Mouse (Mus musculus): ENCODE data around the gene Gm17304. TPM values are rescaled to one million over a fixed set of nuclear protein-coding genes. Genes with fewer than 3 reads are reported as not detected.

The Gm17304 gene
- polyA plus RNA-seq, 1 experiment from 2014 or later: not detected

DNA sequence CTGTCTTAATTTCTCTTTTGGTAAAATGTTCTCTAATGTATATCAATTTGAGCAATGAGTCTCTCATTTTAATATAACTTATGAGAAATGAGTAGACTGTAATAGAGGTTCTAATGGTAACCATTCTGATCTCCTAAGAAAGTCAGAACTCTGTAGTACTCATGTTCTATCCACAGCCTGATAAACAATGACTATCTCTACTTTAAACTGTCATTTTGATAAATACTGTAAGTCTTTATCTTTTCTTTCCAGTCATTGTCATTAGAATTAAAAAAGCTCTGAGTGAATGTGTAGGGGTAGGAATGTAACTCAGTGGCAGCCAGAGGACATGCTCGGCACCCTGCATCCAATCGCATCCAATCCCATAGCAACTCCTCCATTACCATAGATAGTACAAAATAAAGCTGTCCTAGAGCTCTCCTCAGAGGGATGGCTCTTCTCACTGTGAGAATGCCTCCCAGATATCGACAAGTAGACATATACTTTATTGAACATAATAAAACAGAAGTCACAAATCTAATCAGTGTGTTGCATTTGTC lies 44.0 kb downstream of the Gm17304 start:
- no peak for DNase-seq (ENCODE audit: low spot score)
- H3K36me3 ChIP-seq (ENCODE audit: control insufficient read depth, insufficient read depth, low read length): no peaks in the 10 kb centered on the region

More for the DNA sequence above, 44.0 kb downstream of the Gm17304 start:
- no peak overlapping the region for H3K27ac ChIP-seq (replicated peaks; ENCODE audit: low read depth, low read length)
- H3K4me1 ChIP-seq (ENCODE audit: control insufficient read depth, insufficient read depth, low read length): no peaks in the 10 kb centered on the region
- no peak for ATAC-seq (ENCODE audit: insufficient number of reproducible peaks, low FRiP score, low TSS enrichment, low read depth)
- no peaks in the 10 kb centered on the region for H3K27me3 ChIP-seq (ENCODE audit: control insufficient read depth, insufficient read depth, low read length)
- H3K4me2 ChIP-seq (ENCODE audit: low read depth, severe bottlenecking): no peak overlapping the region
- no peak overlapping the region for H3K4me3 ChIP-seq (ENCODE audit: low read depth, low read length)
- WGBS: 96% methylated on average over 3 of the region's 3 CpGs
- H3K9me3 ChIP-seq (ENCODE audit: control insufficient read depth, low read length): no peaks in the 10 kb centered on the region
- no peak overlapping the region for H3K9ac ChIP-seq (ENCODE audit: low read length)

Other genes with a start within 250 kb of the Gm17304 start
- gene Barhl2, start 150.9 kb upstream of the Gm17304 start, polyA plus RNA-seq (2014; fragmentation: Nextera tagmentation; extraction: Ambion mirVana): not detected in 2 replicates
- gene Zfp644, start 88.2 kb downstream of the Gm17304 start, polyA plus RNA-seq (2014; fragmentation: Nextera tagmentation; extraction: Ambion mirVana): 84.6 and 90.7 TPM in 2 replicates

Measured in limb, embryonic 11.5 days (tissue).